Mouse (Mus musculus) erythroid progenitor cell, adult 5-6 weeks (primary cell): ENCODE data around the gene Map4k1. TPM values are rescaled to one million over a fixed set of nuclear protein-coding genes. Genes with fewer than 3 reads are reported as not detected.
"Not testable (repeated sequence)": the region's sequence is repeated elsewhere in the genome, so short reads cannot be mapped to it uniquely, and the experiment has no call there.

Experiments used
- ATAC-seq: replicated peaks from 2 replicates; pipeline ENCODE4 v1.8.0; 2016; ENCODE audit warnings: moderate number of reproducible peaks, mild to moderate bottlenecking, moderate TSS enrichment, inconsistent platforms; ENCODE audit not compliant: poor library complexity, low FRiP score, severe bottlenecking
- total RNA-seq, 2 experiments: library from RNA; stranded (forward) in 1 of 2; stranded (reverse) in 1 of 2; fragments of 150-400 nt in 1 of 2; fragments of 186-747, 209-891 nt in 1 of 2; gene quantifications; 2 replicates each; pipeline versions ENCODE4 v1.2.3 to v1.2.4; 2015 to 2017; ENCODE audit warnings: low replicate concordance in 2 of 2

Map4k1 gene
- total RNA-seq, 2 experiments from 2014 or later = 7.9 to 23.1 TPM

DNA sequence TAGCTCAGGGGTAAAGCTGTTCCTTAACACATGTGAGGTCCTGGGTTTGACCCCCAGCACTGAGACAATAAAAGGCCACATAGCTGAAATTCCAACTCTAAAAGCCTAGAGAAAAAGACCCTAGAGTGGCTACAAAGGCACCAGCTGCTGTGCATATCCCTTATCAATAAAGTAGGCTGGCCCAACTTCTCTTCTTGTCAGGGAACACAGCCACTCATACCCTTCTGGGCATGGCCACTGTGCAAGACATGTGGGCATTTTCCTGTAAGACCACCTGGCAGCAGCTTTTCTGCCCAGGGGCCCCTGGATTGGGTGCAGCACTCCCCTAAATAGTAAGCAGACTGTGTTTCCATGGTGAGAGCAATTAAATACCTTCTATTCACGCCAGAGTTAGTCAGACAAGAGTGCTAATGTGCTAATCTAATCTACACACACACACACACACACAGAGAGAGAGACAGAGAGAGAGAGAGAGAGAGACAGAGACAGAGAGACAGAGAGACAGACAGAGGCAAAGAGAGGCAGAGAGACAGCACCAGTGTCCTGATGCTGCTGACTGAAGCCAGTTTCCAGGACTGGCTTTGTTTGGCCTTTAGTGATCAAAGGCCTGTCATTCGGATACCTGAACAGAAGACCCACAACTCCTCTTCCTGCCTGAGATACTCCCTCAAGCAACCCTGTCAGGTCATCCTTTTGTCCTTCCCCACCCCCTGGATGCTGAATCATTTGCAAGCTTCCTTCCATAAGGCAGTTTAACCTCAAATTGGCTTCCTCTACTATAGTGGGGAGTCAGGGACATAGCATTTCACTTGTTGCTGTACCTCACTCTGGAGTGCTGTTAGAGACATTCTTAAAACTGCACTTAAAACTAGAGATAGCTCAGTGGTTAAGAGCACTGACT, 28.1 kb upstream of the Map4k1 start:
- ATAC-seq = peak; percentile 72

DNA sequence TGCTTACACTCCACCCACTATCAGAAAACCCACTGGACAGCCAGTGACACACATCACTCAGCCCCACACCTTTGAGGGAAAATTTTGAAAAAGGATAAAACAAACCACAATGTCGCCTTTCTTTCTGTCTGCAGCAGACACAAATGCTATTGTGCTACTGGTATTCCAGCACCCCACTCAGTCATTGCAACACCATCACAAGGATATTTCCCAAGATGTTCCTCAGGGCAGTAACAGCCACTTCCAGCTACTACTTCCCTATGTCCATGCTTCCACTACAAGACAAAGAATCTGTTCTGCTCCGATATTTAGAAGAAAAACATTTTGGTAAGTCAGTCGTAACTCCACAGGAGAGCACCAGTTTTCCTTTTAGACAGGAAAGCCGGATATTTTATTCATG, 27.1 kb upstream of the Map4k1 start:
- no peak for ATAC-seq

DNA sequence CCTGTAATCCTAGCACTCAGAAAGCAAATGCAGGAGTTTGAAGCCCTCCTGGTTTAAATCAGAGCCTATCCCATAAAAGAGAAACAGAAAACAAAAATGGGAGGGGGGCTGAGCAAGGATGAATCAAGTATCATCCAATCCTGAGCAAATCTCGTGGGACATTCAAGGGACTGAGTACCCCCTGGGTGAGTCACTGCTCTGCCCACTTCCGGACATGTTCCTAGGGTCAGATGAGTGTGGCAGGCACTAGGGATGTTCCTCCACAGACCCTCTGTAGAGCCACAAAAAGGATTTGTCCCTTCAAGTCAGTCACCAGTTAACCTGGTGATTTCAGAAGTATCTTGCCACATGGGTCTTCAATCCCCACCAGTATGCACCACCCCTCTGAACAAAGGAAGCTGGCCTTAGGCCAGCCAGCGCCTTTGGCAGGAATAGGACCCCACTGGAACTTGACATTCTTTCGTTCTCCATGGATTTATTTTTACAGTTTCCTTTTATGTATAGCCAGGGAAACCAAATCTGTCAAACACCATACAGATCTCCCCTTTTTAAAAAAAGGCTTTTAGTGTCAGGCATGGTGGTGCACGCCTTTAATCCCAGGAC, 26.5 kb upstream of the Map4k1 start:
- ATAC-seq = no peak

DNA sequence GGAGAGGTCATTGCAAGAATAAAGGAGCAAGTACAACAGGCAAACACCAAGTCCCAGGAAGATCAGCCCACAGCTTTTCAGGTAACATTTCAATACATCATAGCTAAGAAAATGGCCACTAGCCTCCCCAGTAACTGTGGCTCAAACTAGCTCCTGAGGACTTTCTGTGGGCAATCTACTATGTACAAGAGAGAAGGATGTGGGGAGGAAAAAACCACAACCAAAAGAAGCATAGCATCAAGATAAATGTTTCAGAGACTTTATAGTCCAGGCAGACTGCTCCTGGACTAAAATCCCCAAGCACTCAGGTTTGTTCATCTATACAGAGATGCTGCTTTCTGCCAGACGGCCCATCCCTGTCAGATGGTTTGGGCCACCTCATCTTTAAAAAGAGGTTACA, 25.6 kb upstream of the Map4k1 start:
- ATAC-seq = no peak

DNA sequence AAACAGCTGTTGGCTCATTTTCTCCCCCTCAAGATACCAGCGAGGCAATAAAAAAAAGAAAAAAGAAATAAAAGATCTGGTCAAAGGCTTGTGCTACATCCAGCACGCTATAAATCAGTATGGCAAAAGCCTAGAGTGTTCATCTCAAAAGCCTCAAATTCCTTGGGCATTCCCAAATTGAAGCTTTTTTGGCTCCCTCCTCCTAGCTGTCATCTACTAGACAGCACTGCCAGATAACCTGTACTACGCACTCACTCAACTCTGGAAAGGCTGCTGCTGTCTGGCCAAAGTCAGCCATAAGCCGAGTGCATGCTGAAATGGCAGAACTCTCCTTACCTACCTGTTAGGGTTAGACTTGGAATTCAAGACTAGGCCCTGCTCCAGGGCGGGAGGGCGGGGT, 24.6 kb upstream of the Map4k1 start:
- ATAC-seq = no peak

DNA sequence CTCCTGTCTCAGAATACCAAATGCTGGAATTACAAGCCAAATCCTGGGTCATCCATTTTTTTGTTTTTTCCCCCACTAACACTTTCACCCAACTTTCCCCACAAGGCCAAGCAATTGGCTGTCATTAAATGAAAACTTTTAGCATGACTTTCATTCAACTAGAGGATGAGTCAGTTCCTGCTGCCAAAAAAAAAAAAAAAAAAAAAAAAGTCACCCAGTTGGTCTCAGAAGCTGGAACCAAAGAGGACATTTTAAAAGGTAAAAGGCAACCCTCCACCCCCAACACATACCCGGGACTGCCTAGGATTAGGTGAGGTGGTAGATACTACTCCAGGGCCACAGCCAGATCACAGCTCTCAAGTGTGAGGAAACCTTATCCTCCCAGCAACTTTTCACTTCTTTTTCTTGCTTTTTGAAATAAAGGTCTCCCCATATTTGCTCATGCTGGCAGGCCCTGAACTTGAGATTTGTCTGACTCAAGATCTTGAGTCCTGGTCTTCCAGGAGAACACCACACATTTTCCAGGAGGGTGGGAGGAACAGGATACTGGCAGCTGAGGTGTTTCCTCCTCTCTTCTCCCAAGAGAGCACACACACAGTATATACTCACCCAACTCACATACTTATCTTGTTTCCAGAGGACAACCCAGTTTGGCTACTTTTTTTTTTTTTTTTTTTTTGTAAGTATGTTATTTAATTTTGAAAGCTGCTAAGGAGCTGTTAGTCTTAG, 23.7 kb upstream of the Map4k1 start:
- no peak for ATAC-seq

DNA sequence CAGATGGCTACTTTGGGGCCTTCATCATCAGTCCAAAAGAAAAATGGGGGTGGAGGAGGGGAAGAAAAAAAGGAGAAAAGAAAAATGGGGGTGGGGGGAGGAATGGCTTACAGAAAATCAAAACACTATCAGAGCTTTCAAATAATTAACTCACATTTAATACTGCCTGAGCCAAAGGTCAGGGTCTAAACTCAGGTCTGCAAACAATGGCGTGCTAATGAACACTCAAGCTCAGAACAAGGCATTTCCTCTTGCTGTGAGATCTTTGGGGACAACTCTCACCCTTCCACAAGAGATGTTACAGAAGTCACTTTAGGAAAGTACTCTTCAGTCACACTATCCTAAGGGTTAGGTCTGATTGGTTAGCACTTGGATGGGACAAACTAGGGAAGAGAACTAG, 23.1 kb upstream of the Map4k1 start:
- no peak for ATAC-seq

DNA sequence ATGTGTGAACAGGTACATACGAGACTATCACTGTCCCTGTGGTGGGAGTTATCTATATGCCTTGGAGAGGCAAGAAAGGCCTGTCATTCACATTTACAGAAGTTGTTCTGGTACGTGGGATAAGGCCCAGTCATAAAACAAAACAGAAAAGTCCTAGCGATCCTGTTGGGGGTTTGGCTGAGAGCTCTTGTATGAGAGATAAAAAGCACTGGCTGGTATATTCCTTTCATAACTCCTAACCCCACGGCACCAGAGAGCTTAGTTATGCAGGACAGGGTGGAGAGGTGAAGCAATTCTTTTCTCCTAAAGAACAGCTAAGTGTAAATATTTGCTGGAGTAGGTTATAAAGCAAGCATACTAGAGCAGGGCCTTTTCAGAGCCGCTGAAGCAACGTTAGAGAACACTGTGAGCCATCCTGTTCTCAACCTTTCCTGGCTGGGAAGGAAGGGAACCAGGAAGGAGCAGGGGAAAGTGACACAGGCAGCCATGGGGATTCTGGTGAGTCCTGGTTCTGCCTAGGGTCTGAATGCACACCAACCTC, 22.3 kb upstream of the Map4k1 start:
- ATAC-seq = no peak

DNA sequence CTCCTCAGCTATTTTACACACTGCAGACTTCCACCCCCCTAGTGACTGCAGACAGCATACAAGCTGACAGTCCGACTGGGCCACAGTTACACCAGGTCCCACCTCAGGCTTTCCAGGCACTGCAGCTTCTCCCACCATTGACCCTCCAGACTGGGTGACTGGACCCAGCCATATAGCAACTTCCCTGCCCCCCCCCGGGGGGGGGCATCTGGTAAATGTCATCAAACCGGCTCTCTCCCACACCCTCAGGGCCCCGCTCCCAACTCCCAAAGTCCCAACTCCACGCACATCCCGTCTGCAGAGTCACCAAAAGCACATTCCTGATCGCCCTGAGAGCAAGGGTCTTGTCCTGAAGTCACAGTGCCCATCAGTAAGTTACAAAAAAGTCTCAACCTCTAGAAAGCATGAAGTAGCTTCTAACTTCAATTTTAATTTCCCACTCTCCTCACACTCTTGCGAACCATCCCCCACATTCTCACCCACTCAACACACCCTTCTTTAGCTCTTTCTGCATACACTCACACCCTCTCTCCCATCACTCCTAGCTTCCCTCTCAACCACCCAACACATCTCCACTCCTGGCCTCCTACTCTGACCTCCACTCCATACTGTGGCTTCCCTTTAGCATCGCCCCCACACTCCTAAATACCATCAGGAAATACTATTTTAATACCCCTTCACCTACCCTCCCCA, 21.4 kb upstream of the Map4k1 start:
- no peak for ATAC-seq

DNA sequence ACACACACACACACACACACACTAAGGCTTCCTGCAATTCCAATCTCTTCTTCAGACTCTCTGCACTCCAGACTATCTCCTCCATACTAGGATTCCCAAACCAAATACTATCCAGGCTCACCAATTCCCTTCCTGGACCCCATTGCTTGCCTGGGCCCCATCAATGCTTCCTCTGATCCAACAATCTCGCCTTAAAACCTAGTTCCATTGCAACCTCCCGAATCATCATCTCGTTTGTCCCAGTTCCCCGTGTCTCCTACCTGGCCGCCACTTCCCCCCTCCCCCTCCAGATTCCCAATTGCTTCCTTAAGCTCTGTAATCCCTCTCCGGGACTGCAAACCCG, 20.3 kb upstream of the Map4k1 start:
- ATAC-seq = no peak

DNA sequence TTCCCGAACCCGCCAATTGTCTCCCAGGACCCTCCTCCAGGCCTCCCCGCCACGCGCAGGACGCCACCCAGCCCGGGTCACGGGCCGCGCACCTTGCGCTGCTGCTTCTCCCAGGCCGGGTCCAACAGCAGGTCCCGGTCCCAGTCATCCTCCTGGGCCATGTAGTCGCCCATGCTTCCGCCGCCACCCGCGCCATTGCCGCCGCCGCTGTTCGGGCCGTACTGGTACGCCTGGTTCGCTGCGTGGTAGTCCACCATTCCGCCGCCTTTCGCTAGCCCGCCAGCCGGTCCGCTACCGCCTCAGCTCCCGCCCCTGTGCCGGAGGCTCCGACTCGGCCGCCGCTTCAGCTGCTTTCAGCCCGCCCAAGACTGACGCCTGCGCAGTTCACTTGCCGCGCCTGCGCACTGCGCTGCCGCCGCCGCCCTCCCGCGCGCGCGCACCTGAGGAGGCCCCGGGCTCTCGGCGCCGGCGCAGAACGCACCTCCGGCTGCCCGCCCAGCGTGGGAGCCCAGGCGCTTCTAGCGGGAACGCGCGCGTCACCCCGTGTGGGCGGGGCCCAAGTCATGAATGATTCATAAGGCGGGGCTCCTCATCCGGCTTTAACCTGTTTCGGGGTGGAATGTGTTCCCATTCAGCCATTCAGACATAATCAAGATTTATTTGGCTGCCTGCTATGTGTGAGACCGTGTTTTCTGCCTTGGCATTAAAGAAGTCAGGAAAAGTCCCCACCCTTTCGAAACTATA, 19.8 kb upstream of the Map4k1 start, which contains the start of gene Actn4:
Gene Actn4 (minus strand): TSS at position 414 of the 744 bp plus-strand sequence.
- peak; percentile 92 for ATAC-seq

DNA sequence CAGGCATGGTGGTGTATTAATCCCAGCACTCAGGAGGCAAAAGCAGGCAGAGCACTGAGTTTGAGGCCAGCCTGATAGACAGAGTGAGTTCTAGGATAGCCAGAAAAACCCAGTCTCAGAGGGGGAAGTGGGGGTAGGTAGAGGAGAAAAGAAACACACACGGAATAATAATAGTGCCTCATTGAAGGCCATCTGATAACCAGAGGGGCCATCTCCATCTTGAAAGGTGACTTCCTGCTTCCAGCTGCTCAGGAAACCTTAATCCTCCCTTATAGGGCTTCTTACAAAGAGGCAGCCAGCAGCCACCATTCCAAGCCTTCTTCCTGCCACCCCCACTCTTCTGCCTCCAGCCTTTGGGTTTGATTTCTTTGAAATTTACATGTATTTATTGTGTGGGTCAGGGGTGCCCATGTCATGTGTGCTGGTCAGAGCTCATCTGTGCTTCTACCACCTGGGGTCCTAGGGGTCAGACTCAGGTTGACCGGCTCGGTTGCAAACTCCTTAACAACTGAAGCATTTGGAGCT, 18.4 kb upstream of the Map4k1 start:
- ATAC-seq = no peak

DNA sequence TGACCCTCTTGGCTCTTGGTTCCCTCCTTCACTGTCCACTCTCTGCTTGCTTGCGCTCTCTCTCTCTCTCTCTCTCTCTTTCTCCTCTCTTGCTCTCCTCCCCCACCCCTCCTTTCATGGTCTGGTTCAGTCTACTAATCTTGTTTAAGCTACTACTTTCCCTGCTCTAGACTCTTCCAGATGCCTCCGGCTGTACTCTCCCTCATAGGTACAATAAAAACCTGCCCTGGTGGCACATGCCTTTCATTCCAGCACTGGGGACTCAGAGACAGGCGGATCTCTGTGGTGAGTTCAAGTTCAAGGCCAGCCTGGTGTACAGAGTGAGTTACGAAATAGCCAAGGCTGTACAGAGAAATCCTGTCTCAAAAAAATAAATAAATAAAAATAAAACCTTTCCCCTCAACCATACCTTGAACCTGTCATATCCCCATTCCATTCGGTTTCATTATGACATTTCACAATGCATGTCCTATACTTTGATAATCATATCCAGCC, 16.5 kb upstream of the Map4k1 start:
- no peak for ATAC-seq

DNA sequence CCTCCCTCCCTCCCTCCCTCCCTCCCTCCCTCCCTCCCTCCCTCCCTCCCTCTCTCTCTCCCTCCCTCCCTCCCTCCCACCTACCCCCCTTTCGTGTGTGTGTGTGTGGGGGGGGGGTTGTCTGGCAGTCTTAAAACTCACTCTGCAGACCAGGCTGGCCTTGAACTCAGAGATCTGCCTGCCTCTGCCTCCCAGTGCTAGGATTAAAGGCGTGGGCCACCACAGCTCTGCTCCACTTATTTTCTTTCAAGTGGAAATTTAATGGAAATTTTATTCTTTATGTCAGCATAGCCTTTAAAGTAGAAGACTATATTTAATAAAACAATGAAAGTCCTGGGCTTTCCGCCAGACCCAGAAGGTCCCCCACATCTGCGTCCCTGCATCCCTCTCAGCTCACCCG, 15.7 kb upstream of the Map4k1 start:
- ATAC-seq = no peak

DNA sequence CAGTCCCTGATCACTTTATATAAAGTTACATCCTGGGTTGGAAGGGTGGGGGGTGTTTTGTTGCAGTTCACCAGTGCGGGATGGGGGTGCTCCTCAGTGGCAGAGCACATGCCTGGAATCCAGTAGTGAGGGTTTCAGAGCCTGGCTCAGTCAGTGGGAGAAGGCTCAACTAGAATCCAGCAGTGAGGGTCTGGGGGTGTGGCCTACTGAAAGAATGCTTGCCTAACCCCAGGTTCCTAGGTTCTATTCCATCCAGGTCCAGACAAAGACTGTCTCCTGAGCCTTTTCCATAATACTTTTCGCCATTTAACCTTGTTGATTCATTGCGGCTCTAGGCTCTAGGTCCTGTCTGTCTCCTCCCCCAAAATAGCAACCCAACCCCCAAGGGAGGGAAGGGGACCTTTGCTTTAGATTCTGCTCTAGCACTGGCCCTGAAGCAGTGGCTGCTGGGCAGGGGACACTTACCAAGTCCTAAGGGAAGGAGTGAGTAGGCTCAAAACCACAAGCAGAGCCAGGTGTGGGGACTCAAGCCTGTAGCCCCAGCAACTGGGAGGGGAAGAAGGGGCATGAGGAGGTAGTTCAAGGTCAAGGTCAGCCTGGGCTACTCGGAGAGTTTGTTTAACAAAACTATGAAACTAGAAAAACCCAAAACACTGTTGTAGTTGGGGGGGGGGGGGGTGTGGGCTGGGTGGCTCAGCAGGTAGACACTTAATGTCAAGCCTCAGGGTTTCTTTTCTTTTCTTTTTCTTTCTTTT, 14.9 kb upstream of the Map4k1 start:
- no peak for ATAC-seq

DNA sequence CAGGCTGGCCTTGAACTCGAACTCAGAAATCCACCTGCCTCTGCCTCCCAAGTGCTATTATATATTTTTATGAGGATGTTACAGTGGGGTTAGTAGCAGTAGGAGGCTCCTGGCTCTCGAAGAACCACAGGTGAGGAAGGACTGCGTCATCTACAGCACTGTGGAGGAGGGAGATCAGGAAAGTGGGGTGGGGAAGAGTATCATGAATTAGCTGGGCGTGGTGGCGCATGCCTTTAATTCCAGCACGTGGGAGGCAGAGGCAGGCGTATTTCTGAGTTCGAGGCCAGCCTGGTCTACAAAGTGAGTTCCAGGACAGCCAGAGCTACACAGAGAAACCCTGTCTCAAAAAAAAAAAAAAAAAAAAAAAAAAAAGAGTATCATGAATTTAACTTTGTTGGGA, 13.7 kb upstream of the Map4k1 start:
- ATAC-seq = not testable (repeated sequence)

DNA sequence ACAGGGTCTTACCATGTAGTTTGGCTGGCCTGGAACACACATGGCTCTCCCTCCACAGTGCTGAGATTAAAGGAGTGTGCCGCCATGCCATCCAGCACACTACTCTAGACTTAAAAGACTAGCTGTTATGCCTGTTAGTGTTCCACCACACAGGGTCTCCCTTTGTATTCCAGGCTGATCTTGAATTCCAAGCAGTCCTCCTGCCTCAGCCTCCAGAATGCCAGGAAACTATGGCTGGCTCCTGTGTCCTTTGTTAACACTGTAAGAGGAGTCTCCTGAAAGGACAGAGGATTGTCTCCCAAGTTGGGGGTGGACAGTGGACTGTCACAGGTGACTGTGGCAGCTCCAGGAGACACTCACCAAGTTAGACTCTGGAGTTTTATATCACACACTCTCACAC, 12.6 kb upstream of the Map4k1 start:
- ATAC-seq = no peak

DNA sequence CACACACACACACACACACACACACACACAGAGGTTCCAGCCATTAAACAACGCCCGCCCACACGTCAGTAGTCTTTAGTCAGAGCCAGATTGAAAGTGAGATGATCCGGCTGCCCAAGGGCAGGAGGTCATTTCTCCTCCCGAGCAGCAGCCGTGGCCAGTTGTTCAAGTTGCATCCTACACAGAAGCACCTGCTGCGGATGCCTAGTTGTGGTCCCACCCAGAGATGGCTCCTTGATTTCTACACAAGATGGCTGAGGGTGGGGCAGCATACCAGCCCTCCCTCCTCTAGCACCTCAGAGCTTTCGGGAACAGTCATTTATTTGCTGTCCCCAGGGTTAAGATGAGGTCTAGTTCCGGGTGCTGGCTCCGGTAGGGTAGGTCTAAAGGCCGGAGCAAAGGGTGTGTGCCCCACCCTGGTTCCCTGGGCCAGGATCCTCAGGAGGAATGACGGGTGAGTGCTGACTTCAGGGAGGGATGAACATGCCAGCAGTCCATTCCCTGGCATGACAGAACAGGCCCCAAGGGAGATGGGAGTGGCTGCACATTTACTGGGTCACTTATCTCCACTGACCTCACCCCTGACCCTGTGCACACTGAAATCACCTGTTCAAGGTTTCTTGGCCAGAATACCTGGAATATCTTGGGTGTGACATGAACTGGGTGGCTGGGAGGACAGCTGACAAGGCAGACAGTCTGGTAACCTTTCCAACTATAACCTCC, 12.0 kb upstream of the Map4k1 start:
- ATAC-seq = no peak
